Mouse (Mus musculus) thymus, postnatal 0 days (tissue): ENCODE measurements around the gene Borcs5. TPM values are rescaled to one million over a fixed set of nuclear protein-coding genes. Genes with fewer than 3 reads are reported as not detected.

ENCODE experiments used
- DNase-seq: peaks from one replicate; pipeline ENCODE4 v3.0.0-alpha.2; 2015; ENCODE audit warnings: low spot score
- polyA plus RNA-seq: library from polyadenylated mRNA; unstranded; fragments of >200 nt; fragmentation: Nextera tagmentation; extraction: Ambion mirVana; gene quantifications from 2 replicates; pipeline ENCODE4 v1.2.1, GENCODE M21; 2015

The Borcs5 gene
- polyA plus RNA-seq, 1 experiment from 2014 or later = 27.1 TPM

DNA sequence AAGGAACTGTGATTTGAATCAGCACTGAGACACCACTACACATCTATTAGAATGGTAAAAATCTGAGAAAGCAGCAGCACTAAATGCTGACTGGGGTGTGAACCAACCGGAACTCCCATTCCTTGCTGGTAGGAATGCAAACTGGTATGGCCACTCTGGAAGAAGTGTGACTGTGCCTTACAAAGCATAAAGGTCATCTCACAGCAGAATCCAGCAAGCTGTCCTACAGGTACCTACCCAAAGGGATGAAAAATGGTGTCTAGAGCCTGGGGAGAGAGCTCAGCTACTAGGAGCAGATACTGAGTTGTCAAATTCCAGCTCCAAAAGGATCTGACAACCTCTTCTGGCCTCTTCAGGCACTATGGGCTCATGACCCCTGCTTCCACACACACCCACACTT is 12.7 kb upstream of the Borcs5 start:
- DNase-seq = no peak

GRCm38 (mm10) chr6:134630447-134630846 is 8.9 kb upstream of the Borcs5 start:
- no peak for DNase-seq

DNA sequence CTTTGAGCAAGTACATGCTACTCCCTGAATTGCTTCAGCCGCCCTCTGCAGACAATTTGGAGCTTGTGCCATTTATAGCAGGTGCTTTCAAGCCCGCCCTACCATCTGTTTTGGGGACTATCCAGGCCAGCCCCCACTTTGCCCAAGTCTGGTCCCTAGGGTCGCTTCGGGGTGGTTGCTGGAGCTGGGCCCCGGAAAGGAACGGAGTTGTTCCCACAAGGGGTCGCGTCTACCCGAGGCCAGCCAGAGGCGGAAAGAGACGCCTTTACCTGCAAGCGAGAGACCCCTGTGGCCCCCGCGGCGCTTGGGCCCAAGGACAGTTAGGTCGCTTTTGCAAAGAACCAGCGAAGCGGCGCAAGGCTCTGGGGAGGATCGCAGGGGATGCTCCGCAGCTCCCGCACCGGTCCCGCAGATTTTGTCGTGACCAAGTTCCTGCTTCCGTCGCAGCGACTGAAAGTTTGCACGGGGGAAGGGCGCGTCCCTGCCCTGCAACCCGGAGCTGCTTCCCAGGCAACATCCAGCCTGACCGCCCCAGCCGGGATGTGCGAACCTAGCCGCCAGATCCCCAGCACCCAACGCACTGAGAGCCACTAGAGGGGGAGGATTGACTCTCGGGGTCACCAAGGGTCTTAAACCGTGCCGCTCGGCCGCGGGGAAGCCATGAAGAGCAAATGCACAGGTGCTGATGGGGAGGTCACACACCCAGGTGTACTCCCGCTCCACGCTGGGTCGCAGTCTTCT is 7.2 kb upstream of the Borcs5 start, which contains the start of gene Mansc1:
Gene Mansc1 (minus strand): TSS at position 542 of the 741 bp plus-strand sequence.
- peak; percentile 48 for DNase-seq

- no peak for DNase-seq
Measured at GRCm38 (mm10) chr6:134632756-134633155, 6.6 kb upstream of the Borcs5 start.

DNA sequence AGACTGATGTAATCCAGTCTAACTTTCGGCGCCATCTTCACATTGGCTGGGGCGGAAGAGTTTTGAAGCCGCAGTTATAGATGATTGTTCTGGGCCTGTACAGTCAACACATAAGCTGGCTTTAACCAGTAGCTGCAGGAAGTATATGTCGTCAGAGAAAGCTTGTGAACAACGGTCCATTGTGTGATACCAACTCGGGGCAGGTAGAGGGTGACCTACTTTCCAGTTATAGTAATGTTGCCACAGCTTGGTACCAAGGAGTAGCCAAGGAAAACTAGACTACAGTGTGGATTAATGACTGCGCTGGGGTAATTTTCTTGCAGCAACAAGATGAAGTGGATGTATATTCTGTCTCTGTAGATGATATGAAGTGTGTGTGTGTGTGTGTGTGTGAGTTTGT is 5.8 kb upstream of the Borcs5 start:
- no peak for DNase-seq

DNA sequence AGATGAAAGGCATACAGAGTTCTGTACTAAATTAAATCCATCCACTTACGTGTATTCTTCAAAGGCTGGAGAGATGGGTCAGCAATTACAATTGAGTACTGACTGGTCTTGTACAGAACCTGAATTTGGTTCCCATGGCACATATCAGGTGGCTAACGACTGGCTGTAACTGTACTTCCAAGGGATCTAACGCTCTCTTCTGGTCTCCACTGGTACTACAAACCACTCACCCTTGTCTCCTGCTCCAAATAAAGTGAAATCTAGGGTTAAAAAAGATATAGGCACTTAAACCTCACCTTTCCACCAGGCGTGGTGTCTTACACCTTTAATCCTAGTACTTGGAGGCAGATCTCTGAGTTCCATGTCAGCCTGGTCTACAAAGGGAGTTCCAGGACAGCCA is 2.8 kb upstream of the Borcs5 start:
- DNase-seq = no peak

GRCm38 (mm10) chr6:134639900-134640299 is 590 bp downstream of the Borcs5 start:
- no peak for DNase-seq

GRCm38 (mm10) chr6:134640485-134641475 is 1.5 kb downstream of the Borcs5 start:
- peak; percentile 97 for DNase-seq

- no peak for DNase-seq
Measured at GRCm38 (mm10) chr6:134641738-134642446, 2.6 kb downstream of the Borcs5 start.

DNA sequence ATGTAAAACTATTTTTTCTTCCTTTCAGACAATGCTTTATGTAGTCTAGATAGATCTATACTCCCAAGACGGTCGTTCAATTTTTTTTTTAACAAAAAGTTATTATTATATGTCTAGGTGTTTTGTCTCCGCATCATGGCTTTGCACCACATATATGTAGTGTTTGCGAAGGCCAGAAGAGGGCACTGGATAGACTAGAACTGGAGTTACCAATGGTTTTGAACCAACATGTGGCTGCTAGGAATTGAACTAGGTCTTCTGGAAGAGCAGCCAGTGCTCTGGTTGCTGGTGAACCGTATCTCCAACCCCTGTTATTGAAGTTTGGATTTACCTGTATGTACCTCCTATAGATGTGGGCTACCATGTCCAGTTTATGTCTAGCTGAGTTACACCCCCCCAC is 4.0 kb downstream of the Borcs5 start:
- DNase-seq = no peak

DNA sequence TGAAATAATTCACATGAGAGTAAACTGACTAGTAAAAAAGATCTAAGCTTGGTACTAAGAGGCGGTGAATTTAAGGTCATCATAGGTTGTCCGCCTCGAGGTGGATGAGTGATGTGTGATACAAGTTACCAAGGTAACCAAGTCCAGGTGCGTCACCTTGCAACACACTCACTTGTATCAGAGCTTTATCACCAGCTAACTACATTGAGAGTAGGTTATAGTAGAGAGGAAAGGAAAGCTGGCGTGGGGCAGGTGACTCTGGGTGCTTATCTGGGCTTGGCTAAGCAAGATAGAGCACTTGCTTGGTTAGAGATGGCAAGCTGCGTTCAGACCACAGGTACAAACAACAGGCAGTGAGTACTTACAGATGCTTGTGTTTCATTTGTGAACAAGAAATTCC is 7.5 kb downstream of the Borcs5 start:
- no peak for DNase-seq

DNA sequence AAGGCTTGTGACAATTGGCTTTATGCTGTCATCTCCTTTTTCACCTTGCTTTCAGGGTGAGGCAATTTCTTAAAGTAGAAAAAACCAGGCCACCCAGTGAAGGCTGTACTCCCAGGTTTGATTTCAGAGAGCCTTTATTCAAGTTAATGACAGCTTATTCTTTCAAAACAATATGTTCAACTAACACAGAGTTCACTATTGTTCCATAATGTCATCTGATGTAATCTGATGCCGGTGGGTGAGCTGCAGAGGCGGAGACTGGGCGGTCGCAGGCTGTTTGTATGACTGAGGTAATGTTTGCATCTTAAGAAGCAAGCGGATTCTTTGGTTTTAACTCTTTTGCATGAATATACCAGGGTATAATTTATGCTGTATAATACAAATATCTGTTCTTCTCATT is 8.3 kb downstream of the Borcs5 start:
- no peak for DNase-seq

DNA sequence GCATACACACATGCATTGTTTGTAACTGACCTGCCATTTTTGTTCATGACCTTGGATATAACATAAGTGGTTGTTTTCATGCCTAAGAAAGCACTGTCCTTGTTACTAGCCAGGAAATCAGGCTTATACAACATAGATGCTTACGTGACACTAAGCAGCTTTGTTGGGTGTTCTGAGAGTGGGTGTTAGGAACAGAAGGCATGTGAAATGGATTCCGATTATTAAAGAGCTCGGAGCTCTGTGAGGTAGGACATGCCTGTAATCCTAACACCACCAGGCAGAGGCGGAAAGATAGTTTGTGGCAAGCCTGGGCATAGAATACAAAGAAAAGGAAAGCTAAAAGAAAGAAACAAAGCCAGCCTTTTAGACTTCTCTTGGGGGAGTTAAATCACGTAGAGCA is 9.0 kb downstream of the Borcs5 start:
- no peak for DNase-seq

DNA sequence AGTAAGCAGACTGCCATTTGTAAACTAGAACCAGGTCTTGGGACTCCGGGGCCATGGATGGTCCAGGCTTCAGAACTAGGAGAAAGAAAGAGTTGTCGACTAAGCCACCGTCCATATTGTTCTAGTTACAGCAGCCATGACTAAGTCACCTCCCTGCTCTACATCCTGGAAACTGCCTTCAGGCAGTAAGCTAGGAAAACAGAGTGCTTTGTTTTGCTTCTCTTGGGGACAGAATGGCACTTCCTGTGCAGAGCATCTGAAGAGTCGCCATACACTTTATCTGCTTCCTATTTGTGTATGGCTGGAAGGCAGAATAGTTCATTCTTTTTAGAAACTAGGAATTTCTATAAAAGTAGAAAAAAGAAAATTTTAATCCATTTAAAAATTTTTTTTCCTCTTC is 17.2 kb downstream of the Borcs5 start:
- no peak for DNase-seq

GRCm38 (mm10) chr6:134659108-134659958 is 20.0 kb downstream of the Borcs5 start:
- DNase-seq = peak; percentile 62

DNA sequence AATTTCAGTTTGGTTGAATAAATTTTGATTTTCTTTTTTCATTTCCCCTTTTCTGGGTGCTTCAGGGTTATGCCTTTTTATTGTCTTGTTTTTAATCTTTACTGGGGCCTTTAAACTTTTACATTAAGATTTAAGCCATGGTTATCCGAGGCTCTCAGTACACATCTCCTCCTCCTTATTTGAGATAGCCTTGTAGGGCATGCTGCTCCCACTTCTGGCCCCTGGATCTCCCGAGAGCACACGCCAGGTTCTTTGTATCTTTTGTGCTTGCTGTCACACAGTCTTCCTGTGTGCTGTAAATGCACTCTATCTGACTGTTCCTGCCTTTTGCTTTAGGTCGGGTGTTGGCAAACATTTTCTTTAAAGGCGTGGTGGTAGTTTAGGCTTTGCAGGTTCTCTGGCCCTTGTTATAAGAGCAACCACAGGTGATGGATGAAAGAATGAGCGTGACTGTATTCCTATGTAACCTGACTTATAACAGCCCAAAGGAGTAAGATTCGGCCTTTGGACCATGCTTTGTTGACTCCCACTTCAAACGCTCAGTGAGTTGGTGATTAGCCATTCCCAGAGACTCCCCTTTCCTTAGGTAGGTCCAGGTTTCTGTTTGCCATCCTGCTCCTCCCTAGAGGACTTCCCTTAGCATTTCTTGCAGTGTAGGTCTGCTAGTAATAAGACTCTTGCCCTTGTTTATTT is 21.6 kb downstream of the Borcs5 start:
- no peak for DNase-seq

- no peak for DNase-seq
Measured at GRCm38 (mm10) chr6:134664573-134664972, 25.3 kb downstream of the Borcs5 start.

GRCm38 (mm10) chr6:134665817-134666216 is 26.5 kb downstream of the Borcs5 start:
- DNase-seq = no peak

GRCm38 (mm10) chr6:134668519-134668918 is 29.2 kb downstream of the Borcs5 start:
- DNase-seq = no peak
